Mouse (Mus musculus) hindbrain, embryonic 14.5 days (tissue): Measurements from ENCODE around the gene Slc10a7. TPM values are rescaled to one million over a fixed set of nuclear protein-coding genes. Genes with fewer than 3 reads are reported as not detected.

Experiments
- ATAC-seq: fragments of 200-750 bp; cut with Nextera tagmentation; 2 replicates; pipeline ENCODE4 v1.8.0; 2017; ENCODE audit warnings: moderate number of reproducible peaks, mild to moderate bottlenecking, moderate TSS enrichment, moderate library complexity; ENCODE audit not compliant: low FRiP score
- DNase-seq: peaks from one replicate; pipeline ENCODE4 v3.0.0-alpha.2; 2015; ENCODE audit warnings: low spot score
- H3K27ac ChIP-seq: fragments of 300-500 bp; sonication (generic); 2 replicates; pipeline ENCODE4 v1.5.1; 2014; ENCODE audit warnings: mild to moderate bottlenecking, moderate library complexity
- H3K27me3 ChIP-seq: fragments of 300-500 bp; sonication (generic); 2 replicates; pipeline ENCODE4 v1.6.1; 2014; ENCODE audit warnings: mild to moderate bottlenecking, low read length, mixed read lengths; ENCODE audit not compliant: control insufficient read depth, insufficient read depth
- H3K36me3 ChIP-seq: fragments of 300-500 bp; sonication (generic); replicated peaks from 2 replicates; pipeline ENCODE4 v1.6.1; 2014; ENCODE audit not compliant: control insufficient read depth, insufficient read depth
- H3K4me1 ChIP-seq: fragments of 300-500 bp; sonication (generic); replicated peaks from 2 replicates; pipeline ENCODE4 v1.6.1; 2014; ENCODE audit warnings: antibody characterized with exemption, low read length, mixed read lengths; ENCODE audit not compliant: control insufficient read depth, insufficient read depth
- H3K4me2 ChIP-seq: fragments of 300-500 bp; sonication (generic); replicated peaks from 2 replicates; pipeline ENCODE4 v1.6.1; 2014; ENCODE audit warnings: mild to moderate bottlenecking, moderate library complexity
- H3K4me3 ChIP-seq: fragments of 300-500 bp; sonication (generic); replicated peaks from 2 replicates; pipeline ENCODE4 v1.5.1; 2014; ENCODE audit warnings: mild to moderate bottlenecking, low read length
- H3K9ac ChIP-seq: fragments of 300-500 bp; sonication (generic); 2 replicates; pipeline ENCODE4 v1.6.1; 2014
- H3K9me3 ChIP-seq: fragments of 300-500 bp; sonication (generic); 2 replicates; pipeline ENCODE4 v1.6.1; 2016; ENCODE audit warnings: low read length; ENCODE audit not compliant: control insufficient read depth
- WGBS: fragments of 180-500 bp; shearing (Covaris S2); extraction: QIAGEN DNeasy Blood & Tissue Kit; methylation state at CpG from one replicate; pipeline ENCODE4 v1.1.7; 2014; 5-methylcytosine and 5-hydroxymethylcytosine counted together
- polyA plus RNA-seq: library from polyadenylated mRNA; unstranded; fragments of >200 nt; fragmentation: Nextera tagmentation; extraction: Ambion mirVana; gene quantifications from 2 replicates; pipeline ENCODE4 v1.2.1, GENCODE M21; 2014

The Slc10a7 gene
- polyA plus RNA-seq, 1 experiment from 2014 or later: 6.4 TPM

- Histone ChIP-seq H3K9me3 (no peaks in the 10 kb centered on the region), H3K4me3 (peak within 1 kb of the TSS; percentile 93), H3K9ac (peak within 1 kb of the TSS; percentile 95), H3K27ac (peak within 1 kb of the TSS; percentile 99), H3K4me2 (peak within 1 kb of the TSS; percentile 96), H3K4me1 (peaks cover 14% of the 10 kb centered on the region), H3K27me3 (no peaks in the 10 kb centered on the region), H3K36me3 (peaks cover 19% of the 10 kb centered on the region)
- under 1% methylated on average over 63 of the region's 70 CpGs for WGBS
- ATAC-seq (peak; percentile 94), DNase-seq (peak; percentile 93)
Measured at GRCm38 (mm10) chr8:78508719-78509272, 350 bp upstream of the Slc10a7 start, which contains the start of gene Rbmxl1. Gene Rbmxl1 (minus strand): TSS chr8:78508898.

- Histone ChIP-seq H3K36me3 (peaks cover 6% of the 10 kb centered on the region), H3K4me3 (peak overlapping the region; percentile 93), H3K27me3 (no peaks in the 10 kb centered on the region), H3K4me2 (peak overlapping the region; percentile 96), H3K4me1 (peaks cover 14% of the 10 kb centered on the region), H3K27ac (peak overlapping the region; percentile 99; the same call in 1 of the 2 replicates), H3K9ac (peak overlapping the region; percentile 95), H3K9me3 (no peaks in the 10 kb centered on the region)
- no peak for DNase-seq
- under 1% methylated on average over 11 of the region's 11 CpGs for WGBS
- ATAC-seq: no peak
Measured at GRCm38 (mm10) chr8:78510094-78510493, 948 bp downstream of the Slc10a7 start.

GRCm38 (mm10) chr8:78510926-78511325, 1.8 kb downstream of the Slc10a7 start:
- ATAC-seq (no peak), DNase-seq (no peak)
- H3K4me3 ChIP-seq: no peak overlapping the region
- H3K9me3 ChIP-seq: no peaks in the 10 kb centered on the region
- H3K27me3 ChIP-seq: no peaks in the 10 kb centered on the region
- no peak overlapping the region for H3K27ac ChIP-seq
- H3K4me1 ChIP-seq: peaks cover 14% of the 10 kb centered on the region
- H3K9ac ChIP-seq: no peak overlapping the region
- peaks cover 13% of the 10 kb centered on the region; the same call in 1 of the 2 replicates for H3K36me3 ChIP-seq
- H3K4me2 ChIP-seq: 0 out of 2 replicates have a peak overlapping the region, but pooled peaks have one; percentile 4
- 64% methylated on average over 3 of the region's 3 CpGs for WGBS

- WGBS: 92% methylated on average over 4 of the region's 4 CpGs
Measured at GRCm38 (mm10) chr8:78513106-78513505, 4.0 kb downstream of the Slc10a7 start.

GRCm38 (mm10) chr8:78514706-78515105, 5.6 kb downstream of the Slc10a7 start:
- H3K36me3 ChIP-seq: peaks cover 24% of the 10 kb centered on the region
- H3K9me3 ChIP-seq: no peaks in the 10 kb centered on the region
- ATAC-seq: no peak
- H3K4me3 ChIP-seq: no peak overlapping the region
- WGBS: 97% methylated on average over 1 of the region's 1 CpGs
- no peak for DNase-seq
- H3K27ac ChIP-seq: no peak overlapping the region
- no peaks in the 10 kb centered on the region for H3K27me3 ChIP-seq
- H3K9ac ChIP-seq: no peak overlapping the region
- no peak overlapping the region for H3K4me2 ChIP-seq
- H3K4me1 ChIP-seq: peaks cover 6% of the 10 kb centered on the region; the same call in 1 of the 2 replicates

More at GRCm38 (mm10) chr8:78513106-78513505, 4.0 kb downstream of the Slc10a7 start:
- Histone ChIP-seq H3K4me3 (no peak overlapping the region), H3K4me2 (no peak overlapping the region), H3K9ac (no peak overlapping the region), H3K36me3 (peaks cover 24% of the 10 kb centered on the region), H3K9me3 (no peaks in the 10 kb centered on the region), H3K27ac (no peak overlapping the region), H3K27me3 (no peaks in the 10 kb centered on the region), H3K4me1 (peaks cover 6% of the 10 kb centered on the region; the same call in 1 of the 2 replicates)
- ATAC-seq (no peak), DNase-seq (no peak)

GRCm38 (mm10) chr8:78515132-78515531, 6.0 kb downstream of the Slc10a7 start:
- Histone ChIP-seq H3K4me2 (no peak overlapping the region), H3K9me3 (no peaks in the 10 kb centered on the region), H3K27ac (no peak overlapping the region), H3K4me1 (peaks cover 3% of the 10 kb centered on the region; the same call in 1 of the 2 replicates), H3K36me3 (peaks cover 24% of the 10 kb centered on the region), H3K27me3 (no peaks in the 10 kb centered on the region), H3K4me3 (no peak overlapping the region), H3K9ac (no peak overlapping the region)
- 93% methylated on average over 3 of the region's 3 CpGs for WGBS
- DNase-seq (no peak), ATAC-seq (no peak)

GRCm38 (mm10) chr8:78533981-78534380, 24.8 kb downstream of the Slc10a7 start:
- WGBS: 87% methylated on average over 6 of the region's 6 CpGs
- Histone ChIP-seq H3K9ac (no peak overlapping the region), H3K27ac (no peak overlapping the region), H3K9me3 (no peaks in the 10 kb centered on the region), H3K27me3 (no peaks in the 10 kb centered on the region), H3K4me2 (no peak overlapping the region), H3K36me3 (peaks cover 21% of the 10 kb centered on the region), H3K4me3 (no peak overlapping the region), H3K4me1 (no peaks in the 10 kb centered on the region)
- ATAC-seq: no peak
- DNase-seq: no peak

GRCm38 (mm10) chr8:78536716-78537115, 27.6 kb downstream of the Slc10a7 start:
- H3K4me1 ChIP-seq: no peaks in the 10 kb centered on the region
- 75% methylated on average over 5 of the region's 5 CpGs for WGBS
- no peak overlapping the region for H3K4me3 ChIP-seq
- H3K9me3 ChIP-seq: no peaks in the 10 kb centered on the region
- ATAC-seq (no peak), DNase-seq (no peak)
- no peaks in the 10 kb centered on the region for H3K27me3 ChIP-seq
- H3K36me3 ChIP-seq: peaks cover 11% of the 10 kb centered on the region
- no peak overlapping the region for H3K4me2 ChIP-seq
- no peak overlapping the region for H3K9ac ChIP-seq
- H3K27ac ChIP-seq: no peak overlapping the region

- no peaks in the 10 kb centered on the region for H3K4me1 ChIP-seq
- H3K4me3 ChIP-seq: no peak overlapping the region
- H3K27ac ChIP-seq: no peak overlapping the region
- WGBS: 94% methylated on average over 3 of the region's 3 CpGs
- peaks cover 11% of the 10 kb centered on the region for H3K36me3 ChIP-seq
- H3K4me2 ChIP-seq: no peak overlapping the region
- ATAC-seq: no peak
- H3K9ac ChIP-seq: no peak overlapping the region
- no peak for DNase-seq
- no peaks in the 10 kb centered on the region for H3K9me3 ChIP-seq
- H3K27me3 ChIP-seq: no peaks in the 10 kb centered on the region
Measured at GRCm38 (mm10) chr8:78537795-78538194, 28.6 kb downstream of the Slc10a7 start.
